Mouse (Mus musculus) kidney, adult 2 months (tissue): ENCODE data around the gene Gatad1.

Source experiments
- CTCF ChIP-seq: fragments of 200-500 bp; conservative IDR thresholded peaks from 2 replicates; pipeline ENCODE4 v1.5.1; 2011; ENCODE audit warnings: low read depth, mild to moderate bottlenecking, control low read depth, low read length, moderate library complexity, mixed read lengths; ENCODE audit not compliant: insufficient read depth, insufficient read length
- POLR2A ChIP-seq: fragments of 200-500 bp; IDR thresholded peaks from one replicate; pipeline ENCODE4 v1.6.1; 2011; ENCODE audit warnings: low read depth, low read length, control low read depth

GRCm38 (mm10) chr5:3646539-3646938 is 10.4 kb downstream of the Gatad1 start:
- no peak for TF ChIP-seq POLR2A
- TF ChIP-seq CTCF, result no peak
